Mouse (Mus musculus) heart, adult 11 months (tissue): ENCODE data around the gene Prph2.

Experiments used
- DNase-seq: peaks from one replicate; pipeline ENCODE4 v3.0.0; 2022

Gene Prph2

DNA sequence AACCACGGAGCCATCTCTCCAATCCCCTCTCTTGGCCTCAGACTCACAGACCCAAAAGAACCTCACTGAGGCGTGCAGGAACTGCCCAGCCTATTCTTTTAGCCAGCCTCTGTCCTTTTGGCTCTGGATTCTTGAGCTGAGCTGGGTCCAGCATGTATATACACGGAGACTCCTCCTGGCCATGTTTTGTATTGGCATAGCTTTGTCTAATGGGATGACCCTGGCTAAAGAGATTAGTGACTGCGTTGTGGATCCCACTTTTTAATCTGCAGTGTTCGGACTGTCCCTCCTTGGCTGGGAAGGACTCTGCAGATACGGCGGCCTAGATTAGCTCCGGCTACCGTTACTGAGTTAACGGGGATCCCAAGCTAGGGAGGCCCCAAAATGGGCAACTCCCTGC is at the start of gene Prph2:
Gene Prph2, plus strand, starts transcription at position 274 of the 400 bp plus-strand sequence.
- no peak for DNase-seq

DNA sequence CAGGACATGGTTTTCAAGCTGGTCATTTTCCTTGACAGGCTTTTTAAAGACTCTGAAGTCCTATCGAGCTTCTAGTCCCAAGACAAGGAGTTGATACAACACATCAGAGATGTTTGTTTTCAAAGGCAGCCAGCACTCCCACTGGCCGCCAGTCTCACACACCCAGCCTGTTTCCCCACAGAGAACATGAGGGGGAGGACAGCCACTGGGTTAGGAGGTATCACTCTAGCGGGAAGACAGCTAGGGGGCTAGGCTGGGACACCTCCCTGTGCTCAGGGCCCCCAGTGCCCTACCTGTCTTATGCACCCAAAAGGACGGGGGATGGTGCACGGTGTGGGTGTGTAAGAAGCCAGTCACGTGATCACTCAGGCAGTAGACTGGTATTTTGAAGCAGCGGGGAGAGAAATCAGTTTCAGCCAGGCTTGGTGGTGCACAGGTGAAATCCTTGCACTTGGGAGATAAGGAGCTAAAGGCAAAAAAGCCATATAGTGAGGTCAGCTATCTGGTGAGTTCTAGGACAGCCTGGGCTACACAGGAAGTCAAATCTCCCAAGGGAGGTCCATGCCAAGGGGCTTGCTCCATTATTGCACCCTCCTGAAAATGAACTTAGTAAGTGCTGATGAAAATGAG is 45.6 kb upstream of the Prph2 start:
- DNase-seq, result no peak

DNA sequence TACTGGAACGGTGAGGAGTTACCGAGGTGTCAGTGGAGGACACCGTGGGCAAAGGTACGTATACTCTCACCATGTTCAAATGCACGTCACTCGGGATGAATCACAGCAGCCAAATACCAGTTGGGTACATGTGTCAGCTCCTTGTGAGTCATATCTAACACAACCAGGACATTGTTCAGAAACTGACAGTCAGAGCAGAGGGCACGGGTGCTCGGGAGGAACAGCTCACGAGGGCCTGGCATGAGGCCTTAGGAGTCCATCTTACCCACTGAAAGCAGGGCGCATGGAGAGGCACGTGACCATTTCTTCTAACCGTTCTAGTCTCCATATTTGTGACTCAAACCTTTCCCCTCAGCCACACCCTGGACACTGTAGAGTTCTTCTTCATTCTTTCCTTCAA is 43.4 kb upstream of the Prph2 start:
- DNase-seq, result no peak

DNA sequence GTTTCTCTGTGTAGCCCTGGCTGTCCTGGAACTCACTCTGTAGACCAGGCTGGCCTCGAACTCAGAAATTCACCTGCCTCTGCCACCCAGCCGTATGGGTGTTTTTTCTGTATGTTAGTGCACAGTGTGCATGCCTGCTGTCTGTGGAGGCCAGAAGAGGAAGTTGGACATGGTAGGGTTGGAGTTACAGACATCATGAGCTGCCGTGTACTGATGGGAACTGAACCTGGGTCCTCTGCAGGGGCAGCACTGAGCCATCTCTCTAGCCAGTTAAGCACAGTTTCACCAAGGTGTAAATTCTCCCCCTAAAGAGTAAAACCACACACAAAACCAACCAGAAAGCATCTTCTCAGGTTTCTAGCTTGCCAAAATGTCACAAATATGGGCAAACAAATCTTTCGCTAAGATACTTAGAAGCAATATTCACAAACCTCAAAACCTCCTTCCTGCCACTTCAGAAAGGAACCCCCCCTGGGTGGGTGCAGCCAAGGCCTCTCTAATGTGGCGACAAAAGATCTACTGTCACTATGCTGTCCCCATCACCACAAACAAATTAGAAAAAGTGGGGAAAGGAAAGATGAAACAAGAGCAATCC is 40.0 kb upstream of the Prph2 start:
- no peak for DNase-seq

DNA sequence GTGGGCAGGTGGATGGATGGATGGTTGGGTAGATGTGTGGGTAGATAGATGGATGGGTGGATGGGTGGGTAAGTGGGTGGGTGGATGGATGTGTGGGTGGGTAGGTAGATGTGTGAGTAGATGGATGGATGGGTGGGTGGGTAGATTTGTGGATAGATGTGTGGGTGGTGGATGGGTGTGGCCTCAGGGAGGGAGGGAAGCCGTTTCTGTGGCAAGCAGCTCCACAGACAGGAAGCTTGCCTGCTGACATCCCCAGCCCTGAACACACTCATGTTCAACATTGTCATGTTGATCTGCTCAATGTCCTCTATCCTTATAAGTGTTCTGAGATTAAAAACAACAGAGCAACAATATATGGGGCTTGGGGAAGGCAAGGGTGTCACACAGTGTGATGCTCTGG is 39.3 kb upstream of the Prph2 start:
- DNase-seq, result no peak

DNA sequence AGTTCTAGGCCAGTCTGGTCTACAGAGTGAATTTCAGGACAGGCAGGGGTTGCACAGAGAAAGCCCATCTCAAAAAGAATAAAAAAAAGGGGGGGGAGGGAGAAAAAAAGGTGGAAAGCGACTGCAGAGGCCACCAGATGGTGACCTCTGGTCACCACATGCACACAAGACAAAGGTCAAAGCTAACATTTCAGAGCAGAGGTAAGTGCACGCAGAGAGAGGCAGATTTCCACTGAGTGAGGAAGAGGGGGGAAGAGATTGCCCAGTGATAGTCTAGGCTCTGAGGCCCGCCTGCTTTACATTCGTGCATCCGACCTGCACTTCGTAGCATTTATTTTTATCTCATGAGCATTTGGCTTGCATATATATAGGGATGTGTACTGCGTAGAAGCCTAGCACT is 37.5 kb upstream of the Prph2 start:
- DNase-seq, result no peak

DNA sequence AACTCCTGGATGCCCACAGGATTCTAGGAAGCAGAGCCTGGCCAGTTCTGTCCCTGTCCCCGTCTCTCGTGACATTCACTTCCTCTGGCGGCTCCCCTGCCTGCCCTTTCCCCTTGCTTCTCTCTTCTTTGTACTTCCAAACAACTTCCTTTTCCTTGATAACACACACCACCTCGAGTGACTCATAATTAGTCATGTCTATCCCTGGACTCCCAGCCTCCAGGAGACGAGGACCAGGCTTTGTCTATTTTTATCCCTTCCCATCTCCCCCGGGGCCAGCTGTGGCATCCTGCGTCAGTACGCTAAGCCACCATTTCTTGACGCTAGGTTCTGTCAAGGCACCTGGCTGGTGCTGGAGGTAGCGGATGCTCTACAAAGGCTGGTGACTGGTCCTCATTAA is 36.1 kb upstream of the Prph2 start:
- DNase-seq, result peak; percentile 98

DNA sequence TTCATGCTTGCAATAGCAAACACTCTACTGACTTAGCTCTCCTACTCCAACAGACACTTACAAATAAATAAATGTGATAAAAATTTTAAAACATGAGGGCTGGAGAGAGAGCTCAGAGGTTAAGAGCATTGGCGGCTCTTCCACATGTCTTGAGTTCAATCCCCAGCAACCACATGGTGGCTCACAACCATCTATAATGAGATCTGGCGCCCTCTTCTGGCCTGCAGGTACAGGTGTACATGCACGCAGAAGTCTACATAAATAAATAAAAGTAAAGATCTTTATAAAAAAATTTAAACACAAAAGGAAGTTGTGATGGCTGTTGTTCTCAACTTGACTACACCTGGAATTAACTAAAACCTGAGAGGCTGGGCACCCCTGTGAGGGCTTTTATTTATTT is 34.6 kb upstream of the Prph2 start:
- DNase-seq, result no peak

DNA sequence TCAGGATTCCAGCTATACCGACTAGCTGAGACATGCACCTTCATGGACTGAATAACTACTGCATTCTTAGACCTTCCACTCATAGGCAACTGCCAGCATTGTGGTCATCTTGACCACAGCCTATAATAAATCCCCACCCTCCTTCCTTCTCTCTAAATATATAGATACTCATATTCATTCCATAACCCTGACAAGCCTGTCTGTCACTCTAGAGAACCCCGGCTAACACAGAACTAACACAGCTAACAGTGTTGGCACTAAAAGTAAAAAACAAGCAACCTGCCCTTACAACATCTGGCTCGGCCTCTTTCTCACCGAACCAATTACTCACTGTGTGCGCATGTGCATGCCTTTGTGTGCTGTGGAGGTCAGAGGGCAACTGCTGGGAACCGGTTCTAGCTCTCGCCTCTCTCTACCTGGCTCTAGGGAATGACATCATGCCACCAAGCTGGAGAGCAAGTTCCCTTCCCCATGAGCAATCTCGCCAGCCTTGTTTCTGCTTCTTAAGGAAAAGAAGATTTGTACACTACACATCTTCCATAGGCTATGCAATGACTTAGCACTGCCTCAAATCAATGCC is 33.8 kb upstream of the Prph2 start:
- DNase-seq, result no peak

DNA sequence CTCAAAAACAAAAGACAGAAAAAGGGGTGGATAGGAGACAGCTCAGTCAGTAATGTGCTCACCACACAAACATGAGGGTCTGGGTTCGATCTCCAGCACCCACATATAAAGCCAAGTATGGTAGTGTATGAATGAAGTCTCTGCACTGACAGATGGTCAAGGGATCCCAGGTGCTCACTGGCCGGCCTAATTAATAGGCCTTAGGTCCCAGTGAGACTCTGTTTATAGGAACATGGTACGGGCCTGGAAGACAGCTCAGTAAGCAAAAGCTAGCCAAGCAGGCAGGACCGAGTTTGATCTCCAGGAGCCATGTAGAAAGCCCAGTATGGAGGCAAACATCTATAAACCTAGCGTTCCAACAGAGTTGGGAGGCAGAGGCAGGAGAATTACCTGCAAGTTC is 33.2 kb upstream of the Prph2 start:
- no peak for DNase-seq

DNA sequence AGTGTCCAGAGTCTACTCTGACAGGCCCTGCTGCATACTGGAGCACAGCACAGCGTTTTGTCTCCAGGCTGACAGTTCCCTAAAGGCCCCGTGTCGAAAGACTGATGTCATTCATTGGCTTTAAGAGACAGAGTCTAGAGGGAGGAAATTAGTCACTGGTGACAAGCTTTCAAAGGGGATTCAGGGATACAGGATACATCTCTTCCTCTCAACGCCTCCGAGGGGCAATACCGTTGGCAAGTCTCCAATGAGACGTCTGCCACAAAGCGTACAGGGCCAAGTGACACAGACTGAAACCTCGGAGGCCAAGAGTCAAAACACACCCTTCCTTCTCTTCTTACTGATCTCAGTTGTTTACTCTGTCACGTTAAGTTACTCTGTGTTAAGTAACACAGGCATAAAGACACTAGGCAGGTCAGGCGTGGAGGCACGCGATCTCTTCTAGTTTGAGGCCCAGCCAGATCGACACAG is 30.4 kb upstream of the Prph2 start:
- peak; percentile 99 for DNase-seq

DNA sequence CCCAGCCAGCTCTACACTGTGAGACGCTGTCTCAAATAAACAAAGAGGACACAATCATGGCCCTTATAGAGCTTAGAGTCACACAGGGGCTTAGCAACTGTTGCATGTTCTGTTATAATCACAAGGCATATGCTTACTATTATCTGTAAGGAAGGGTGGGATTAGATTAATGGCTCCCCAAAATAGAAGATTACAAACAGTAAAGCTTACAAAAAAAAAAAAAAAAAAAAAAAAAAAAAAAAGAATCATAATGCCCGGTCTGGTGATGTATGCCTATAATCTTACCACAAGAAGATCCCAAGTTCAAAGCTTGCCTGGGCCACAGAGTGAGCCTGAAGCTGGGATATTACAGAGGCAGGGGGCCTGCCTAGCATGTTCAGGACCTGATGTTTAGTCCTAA is 29.9 kb upstream of the Prph2 start:
- DNase-seq, result no peak

DNA sequence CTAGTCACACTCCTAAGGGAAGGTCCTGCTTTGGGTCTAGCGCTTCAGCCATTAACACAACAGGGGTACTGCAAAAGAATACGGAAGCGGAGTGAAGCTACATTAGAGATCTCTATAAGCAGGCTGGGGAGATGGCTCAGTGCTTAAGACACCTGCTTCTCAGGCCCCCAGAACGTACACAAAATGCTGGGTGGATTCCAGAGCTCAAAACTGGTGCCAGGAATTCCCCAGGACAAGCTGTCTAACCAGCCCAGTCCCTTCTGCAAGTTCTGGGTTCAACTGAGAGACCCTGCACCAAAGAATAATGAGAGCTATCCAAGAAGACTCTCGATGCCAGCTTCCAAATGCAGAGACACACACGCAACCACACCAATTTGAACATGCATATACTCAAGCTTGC is 28.5 kb upstream of the Prph2 start:
- no peak for DNase-seq

DNA sequence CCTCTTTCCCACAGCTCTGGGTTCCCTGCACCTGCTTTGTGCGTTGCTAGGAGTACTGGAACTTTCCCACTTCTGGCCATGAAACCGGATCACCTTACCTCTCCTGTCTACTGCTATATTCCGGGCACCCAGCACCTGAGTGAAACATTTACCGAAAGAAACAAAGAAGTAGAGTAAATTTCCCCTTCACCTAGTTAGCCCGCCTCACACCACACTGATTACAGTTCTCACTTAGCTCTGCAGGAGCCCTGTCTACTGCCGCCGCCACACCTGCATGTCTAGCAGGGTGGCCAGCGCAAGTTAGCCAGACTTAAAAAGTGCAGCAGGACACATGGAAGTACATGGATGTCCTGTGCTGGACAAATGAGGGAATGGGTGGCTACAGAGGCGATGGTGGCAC is 27.2 kb upstream of the Prph2 start:
- DNase-seq, result no peak

DNA sequence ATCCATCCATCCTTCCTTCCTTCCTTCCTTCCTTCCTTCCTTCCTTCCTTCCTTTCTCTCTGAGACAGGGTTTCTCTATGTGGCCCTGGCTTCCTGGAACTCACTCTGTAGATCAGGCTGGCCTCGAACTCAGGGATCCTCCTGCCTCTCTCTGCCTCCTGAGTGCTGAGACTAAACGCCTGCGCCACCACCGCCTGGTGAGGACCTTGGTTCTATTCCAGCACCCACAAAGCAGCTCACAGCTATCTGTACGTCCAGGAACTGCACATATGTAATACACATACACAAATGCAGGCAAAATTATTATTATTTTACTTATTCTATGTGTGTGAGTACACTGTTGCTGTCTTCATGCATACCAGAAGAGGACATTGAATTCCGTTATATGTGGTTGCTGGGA is 25.5 kb upstream of the Prph2 start:
- no peak for DNase-seq

DNA sequence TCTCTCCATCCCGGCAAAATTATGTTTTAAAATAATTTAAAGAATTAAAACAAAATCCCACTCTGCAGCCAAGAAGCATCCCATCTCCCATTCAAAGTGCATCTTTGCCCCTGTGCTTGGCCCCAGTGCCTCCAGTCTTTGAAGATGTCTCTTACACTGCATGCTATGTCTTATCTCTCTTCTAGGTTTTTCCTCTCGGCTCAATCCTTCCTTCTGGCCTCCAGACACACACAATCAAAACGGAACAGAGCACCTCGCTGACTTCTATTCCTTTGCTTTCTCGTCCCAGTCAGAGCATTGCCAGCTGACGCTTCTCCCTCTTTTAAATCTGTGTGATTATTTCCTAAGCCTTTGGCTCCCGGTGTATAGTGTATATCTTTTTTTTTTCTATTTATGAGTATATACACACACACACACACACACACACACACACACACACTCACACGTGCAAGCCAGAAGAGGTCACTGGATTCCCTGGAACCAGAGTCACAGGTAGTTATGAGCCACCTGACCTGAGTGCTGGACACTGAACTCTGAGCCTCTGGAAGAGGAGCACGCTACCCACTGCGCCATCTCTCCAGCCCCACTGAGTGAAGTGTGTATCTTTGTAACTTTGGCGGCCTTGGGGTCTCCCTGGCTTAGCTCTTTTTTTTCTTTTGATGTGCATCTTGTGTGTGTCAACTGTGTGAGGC is 24.9 kb upstream of the Prph2 start:
- no peak for DNase-seq

DNA sequence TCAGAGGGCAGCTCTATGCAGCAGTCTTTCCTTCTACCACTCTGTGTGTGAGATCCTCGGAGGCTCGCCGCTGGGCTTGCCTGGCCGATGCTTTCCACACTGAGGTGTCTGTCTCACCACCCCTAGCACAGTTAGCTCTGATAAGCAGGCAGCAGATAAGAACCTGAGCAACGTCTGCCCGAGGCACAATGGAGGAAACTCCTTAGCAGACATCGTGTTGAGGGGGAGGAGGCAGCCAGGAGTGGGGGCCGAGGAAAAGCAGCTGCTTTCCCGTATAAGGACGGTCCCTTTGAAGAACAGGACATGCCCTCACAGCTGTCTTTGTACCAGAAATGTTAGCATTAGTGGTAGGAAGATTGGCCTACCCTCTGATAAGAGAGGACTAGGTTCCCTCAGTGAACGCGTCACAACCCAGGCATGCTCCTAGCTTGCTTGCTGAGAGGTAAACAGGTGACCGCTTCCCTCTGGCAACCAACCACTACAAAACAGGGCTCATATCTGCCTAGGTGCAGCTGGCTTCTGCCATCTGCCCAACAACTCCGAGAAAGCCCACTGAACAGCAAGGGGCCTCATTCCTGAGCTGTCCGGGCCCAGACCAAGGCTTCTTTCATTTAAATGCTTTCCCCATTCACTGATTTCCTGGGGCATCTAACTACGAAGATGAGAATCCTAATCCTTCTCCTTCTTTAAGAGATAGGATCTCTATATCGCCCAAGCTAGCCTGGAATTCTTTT is 24.2 kb upstream of the Prph2 start:
- DNase-seq, result no peak

DNA sequence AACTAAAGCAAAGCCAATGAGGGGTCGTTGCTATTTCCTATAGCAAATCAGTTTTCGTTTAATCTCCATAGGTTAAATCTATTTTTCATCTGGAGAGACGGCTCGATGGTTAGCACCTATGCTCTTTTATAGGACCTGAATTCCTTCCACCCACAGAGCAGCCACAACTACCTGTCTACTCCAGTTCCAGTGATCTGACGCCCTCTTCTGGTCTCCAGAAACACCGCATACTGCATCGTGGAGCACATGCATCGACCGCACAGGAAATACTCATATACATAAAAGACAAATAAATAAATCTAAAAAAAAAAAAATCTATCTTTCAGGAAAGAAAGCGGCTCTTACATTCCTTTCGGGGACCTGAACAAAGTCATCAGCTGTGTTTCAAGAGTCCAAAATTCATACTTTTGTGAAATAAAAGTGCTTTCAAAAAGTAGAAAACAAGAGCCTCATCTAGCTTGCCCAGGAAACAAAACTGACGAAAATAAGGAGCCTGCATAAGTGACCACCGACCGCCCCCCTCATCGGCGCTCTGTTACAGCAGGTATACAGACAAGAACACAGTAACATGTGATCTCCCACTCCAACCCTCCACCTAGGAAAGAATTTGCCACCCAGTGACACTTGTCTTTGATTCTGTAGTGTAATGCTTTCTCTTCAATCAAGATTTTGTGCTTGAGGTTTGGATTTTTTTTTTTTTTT is 21.6 kb upstream of the Prph2 start:
- peak; percentile 96 for DNase-seq

DNA sequence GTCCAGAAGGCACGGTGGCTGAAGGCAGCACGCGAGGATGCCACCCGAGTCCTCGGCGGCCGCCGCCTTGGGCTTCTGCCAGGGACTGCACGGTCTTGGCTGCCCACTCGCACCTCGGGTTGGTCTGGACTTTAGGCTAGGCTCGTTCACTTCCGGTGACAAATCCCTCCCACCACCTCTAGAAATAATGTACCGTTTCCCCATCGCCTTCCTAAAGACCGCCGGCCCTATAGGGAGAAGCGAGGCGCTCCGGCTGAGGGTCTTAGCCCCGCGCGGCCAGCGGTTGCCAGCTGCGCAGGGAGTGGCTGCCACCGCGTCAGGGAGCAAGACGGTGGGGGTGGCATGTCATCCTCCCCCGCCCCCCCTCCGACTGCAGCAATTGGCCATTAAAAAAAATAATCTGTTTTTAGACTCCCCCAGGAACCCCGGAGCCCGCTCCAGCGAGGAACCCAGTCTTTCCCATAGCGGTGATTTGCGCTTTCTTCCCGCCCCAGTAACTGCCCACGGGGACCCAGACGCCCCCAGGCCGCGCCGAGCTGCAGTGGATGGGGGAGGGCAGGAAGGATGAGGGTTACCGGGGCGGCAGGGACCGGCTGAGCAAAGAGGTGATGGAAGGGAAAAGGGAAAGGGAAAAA is 20.7 kb upstream of the Prph2 start:
- DNase-seq, result peak; percentile 98

DNA sequence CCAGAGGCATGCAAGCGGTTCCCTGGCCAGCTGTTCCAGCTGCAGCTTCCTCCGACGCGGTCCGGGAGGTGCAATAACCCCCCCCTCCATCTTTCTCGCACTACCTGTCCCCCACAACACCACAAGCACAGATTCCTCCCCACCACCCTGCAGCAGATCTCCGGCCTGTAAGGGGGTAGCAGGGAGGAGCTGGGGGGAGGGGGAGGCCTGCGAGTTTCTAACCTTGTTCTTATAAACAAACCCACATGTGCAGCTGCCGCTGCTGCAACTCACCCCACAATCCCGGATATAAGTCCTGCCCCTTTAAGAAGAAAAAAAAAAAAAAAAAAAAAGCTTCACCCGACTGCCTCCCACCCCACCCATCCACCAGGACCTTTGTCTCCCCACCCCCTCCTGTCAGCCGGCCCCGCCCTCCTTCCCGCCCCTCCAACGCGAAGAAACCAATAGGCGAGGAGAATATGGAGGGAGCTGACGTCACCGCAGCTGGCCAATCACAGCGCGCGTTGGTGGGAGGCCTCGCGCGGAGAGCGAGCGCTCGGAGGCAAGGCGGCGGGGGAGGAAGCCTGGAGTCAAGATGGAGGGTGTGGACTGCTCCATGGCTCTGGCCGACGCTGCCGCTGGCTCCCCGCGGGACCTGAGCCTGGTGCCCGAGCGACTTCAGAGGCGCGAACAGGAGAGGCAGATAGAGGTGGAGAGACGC is 20.0 kb upstream of the Prph2 start, which contains the start of gene Tbcc:
Gene Tbcc, plus strand, starts transcription at position 569 of the 700 bp plus-strand sequence.
- peak; percentile 100 for DNase-seq

DNA sequence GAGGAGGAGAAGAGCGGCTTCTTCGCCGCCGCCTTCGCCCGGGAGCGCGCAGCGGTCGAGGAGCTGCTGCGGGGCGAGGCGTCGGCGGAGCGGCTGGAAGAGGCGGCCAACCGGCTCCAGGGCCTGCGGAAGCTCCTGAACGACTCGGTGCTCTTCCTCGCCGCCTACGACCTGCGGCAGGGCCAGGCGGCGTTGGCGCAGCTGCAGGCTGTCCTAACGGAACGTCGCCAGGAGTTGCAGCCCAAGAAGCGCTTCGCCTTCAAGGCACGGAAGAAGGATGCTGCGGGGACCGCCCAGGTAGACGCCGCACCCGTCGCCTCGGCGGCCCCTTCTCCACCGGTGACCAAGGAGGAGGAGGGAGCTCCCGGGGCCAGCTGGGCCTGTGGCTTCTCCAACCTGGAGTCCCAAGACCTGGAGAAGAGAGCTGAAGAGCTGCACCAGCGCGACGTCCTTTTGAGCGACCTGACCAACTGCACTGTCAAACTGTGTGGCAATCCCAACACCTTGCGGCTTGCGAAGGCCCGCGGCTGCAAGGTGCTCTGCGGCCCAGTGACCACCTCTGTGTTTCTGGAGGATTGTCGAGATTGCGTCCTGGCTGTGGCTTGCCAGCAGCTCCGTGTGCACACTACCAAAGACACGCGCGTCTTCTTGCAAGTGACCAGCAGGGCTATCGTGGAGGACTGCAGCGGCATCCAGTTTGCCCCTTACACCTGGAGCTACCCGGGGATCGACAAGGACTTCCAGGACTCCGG is 19.2 kb upstream of the Prph2 start:
- DNase-seq, result peak; percentile 96
